Mouse (Mus musculus): ENCODE measurements around the gene Fbxo46.

- TF ChIP-seq POLR2A (IDR thresholded peaks at IDR 0.05; ENCODE audit: insufficient read length, low read depth) (no peak), POLR2AphosphoS2 (IDR thresholded peaks at IDR 0.05; ENCODE audit: insufficient read length, low read depth) (no peak), E2F4 (IDR thresholded peaks at IDR 0.05; ENCODE audit: insufficient read depth) (no peak)
Measured at GRCm38 (mm10) chr7:19119083-19119482, 576 bp upstream of the Fbxo46 start.

All from myocyte (in vitro differentiated cells).